Mouse (Mus musculus) lung, postnatal 14 days (tissue): Measurements from ENCODE around the gene Gm49721.
"Not testable (repeated sequence)": the region's sequence is repeated elsewhere in the genome, so short reads cannot be mapped to it uniquely, and the experiment has no call there.

Source experiments
- DNase-seq: peaks from one replicate; pipeline ENCODE4 v3.0.0; 2021

Gene Gm49721

GRCm38 (mm10) chr17:7084523-7084922 lies 105.8 kb downstream of the Gm49721 start:
- not testable (repeated sequence) for DNase-seq

GRCm38 (mm10) chr17:7085469-7086168 lies 106.9 kb downstream of the Gm49721 start:
- DNase-seq: not testable (repeated sequence)

- DNase-seq: not testable (repeated sequence)
Measured at GRCm38 (mm10) chr17:7086836-7087235, 108.1 kb downstream of the Gm49721 start.
